Mouse (Mus musculus): ENCODE results near the gene Gbf1. TPM values are rescaled to one million over a fixed set of nuclear protein-coding genes. Genes with fewer than 3 reads are reported as not detected.

Gbf1 gene
- polyA plus RNA-seq, 1 experiment from 2014 or later, result 12.0 TPM

DNA sequence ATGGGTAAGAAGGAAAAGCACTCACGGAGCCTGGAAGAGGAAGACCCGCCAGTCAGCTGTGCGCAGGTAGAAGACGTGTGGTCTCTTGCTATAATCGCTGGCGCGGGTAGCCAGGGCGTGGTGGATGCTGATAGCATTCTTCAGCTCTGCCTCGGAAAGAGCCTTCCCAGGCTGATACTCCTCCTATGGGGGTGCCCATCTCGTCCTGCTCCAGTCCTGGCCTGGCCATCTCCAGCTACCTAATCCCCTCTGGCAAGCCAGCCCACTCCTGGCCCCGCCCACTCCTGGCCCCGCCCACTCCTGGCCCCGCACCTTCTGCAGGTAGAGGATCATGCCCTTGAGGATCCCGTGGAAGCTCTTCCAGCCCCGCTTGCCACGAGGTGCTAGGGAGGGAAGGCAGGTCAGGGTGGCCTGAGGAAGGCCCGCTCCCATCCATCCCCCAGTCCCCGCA is 161.9 kb downstream of the Gbf1 start:
- Histone ChIP-seq H3K36me3 (replicated peaks; ENCODE audit: insufficient read depth, low read length) (peaks cover 14% of the 10 kb centered on the region), H3K9me3 (ENCODE audit: low read length) (no peaks in the 10 kb centered on the region), H3K4me3 (ENCODE audit: low read depth, low read length) (0 out of 2 replicates have a peak overlapping the region, but pooled peaks have one; percentile 9), H3K27ac (ENCODE audit: low read depth) (peak overlapping the region; percentile 74), H3K27me3 (ENCODE audit: insufficient read depth, low read length) (peaks cover 49% of the 10 kb centered on the region), H3K4me1 (ENCODE audit: insufficient read depth) (peaks cover 44% of the 10 kb centered on the region), H3K9ac (replicated peaks) (no peak overlapping the region; the same call in 1 of the 2 replicates), H3K4me2 (ENCODE audit: low read depth, low read length) (peak overlapping the region; percentile 62)
- 22% methylated on average over 18 of the region's 18 CpGs for WGBS (ENCODE audit: insufficient replicate concordance)
- ATAC-seq, result peak; percentile 8; the same call in 1 of the 2 replicates
- DNase-seq, result peak; percentile 66
- no peak for TF ChIP-seq CTCF (IDR thresholded peaks at IDR 0.05; ENCODE audit: low read depth)
- no peak for TF ChIP-seq EP300 (IDR thresholded peaks at IDR 0.05; ENCODE audit: low read depth)

DNA sequence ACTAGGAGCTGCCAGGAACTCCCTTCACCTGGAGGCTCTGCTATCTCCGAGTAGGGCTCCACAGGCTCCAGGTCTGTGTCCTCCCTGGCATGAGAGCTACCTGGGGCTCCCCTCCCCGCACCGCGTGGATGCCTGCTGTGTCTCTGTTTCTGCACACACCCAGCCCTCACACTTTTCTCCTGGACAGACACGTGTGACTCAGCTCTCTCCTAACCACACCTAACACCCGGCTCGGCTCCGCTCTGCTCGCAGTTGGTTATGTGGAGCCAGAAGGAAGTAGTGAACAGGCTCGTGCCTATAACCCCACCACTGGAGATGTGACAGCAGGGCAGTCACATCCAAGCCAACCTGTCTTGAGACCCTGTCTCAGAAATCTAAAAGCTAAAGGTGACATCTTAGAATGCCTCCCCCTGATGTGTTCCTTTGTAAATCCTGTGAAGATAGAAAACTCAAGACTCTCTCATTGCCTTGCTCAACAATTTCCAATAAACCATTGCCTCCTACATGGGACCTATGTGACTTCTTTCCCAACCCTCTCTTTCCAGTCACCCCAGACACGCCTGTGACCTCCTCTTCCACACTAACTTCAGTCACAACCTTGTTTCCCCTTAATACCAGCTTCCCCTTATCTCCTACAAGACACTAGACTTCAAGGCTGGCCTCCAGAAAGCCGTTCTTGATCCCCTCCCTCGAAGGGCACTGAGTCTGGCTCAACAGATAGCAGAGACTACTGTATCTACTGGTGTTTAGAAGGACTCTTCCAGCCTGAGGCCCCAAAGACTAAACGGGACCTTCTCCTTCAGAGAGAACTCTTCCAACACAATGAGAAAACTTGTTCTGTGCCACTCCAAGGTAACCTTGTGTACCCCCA is 162.8 kb downstream of the Gbf1 start:
- WGBS (ENCODE audit: insufficient replicate concordance), result 12% methylated on average over 14 of the region's 14 CpGs
- DNase-seq (peak; percentile 59), ATAC-seq (peak; percentile 87)
- peak overlapping the region; percentile 22 for H3K4me3 ChIP-seq (ENCODE audit: low read depth, low read length)
- peaks cover 42% of the 10 kb centered on the region for H3K4me1 ChIP-seq (ENCODE audit: insufficient read depth)
- H3K27me3 ChIP-seq (ENCODE audit: insufficient read depth, low read length), result peaks cover 58% of the 10 kb centered on the region
- H3K36me3 ChIP-seq (replicated peaks; ENCODE audit: insufficient read depth, low read length), result peaks cover 10% of the 10 kb centered on the region
- TF ChIP-seq EP300 (IDR thresholded peaks at IDR 0.05; ENCODE audit: low read depth), result peak; percentile 83
- no peak for TF ChIP-seq CTCF (IDR thresholded peaks at IDR 0.05; ENCODE audit: low read depth)
- peak overlapping the region; percentile 74 for H3K27ac ChIP-seq (ENCODE audit: low read depth)
- no peaks in the 10 kb centered on the region for H3K9me3 ChIP-seq (ENCODE audit: low read length)
- peak overlapping the region; percentile 16; the same call in 1 of the 2 replicates for H3K9ac ChIP-seq (replicated peaks)
- peak overlapping the region; percentile 62 for H3K4me2 ChIP-seq (ENCODE audit: low read depth, low read length)

DNA sequence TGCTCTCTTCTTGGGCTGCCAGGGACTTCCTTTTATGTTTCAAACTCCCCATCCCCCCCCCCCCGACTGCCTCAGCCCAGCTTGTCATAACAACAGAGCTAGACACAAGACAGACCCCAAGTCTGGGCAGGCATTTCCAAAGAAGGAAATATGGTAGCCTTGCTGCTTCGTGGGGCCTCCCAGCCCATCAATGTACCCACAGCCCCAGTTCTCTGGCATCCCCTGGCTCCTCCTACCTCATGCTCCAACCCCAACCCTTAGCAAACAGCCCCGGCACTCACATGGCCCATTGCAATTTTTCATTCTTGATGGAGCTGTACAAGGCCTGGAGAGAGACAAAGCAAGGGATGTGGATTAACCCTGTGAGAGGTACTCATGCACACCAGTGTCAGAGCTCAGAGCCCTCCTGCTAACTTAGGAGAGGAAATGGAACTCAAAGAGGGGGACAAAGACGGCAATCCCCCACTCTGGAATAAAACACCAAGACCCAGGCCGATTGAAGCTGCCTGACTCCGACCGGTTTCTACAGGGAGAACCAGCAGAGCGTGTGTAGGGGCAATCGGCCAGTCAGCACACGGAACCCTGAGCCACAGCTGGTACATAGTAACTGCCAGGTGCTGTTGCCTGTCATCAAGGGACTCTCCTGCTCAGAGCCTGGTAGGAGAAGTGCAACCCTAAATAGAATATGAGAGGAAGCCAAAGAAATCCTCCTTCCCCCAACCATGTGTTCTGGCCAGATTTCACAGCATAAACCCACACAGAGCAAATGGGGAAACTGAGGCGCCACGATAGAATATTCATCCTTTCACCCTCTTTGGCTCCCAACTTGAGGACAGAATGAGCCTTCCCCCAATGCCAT is 163.7 kb downstream of the Gbf1 start:
- Histone ChIP-seq H3K4me2 (ENCODE audit: low read depth, low read length) (peak overlapping the region; percentile 62), H3K4me1 (ENCODE audit: insufficient read depth) (peaks cover 42% of the 10 kb centered on the region), H3K9ac (replicated peaks) (peak overlapping the region; percentile 18; the same call in 1 of the 2 replicates), H3K36me3 (replicated peaks; ENCODE audit: insufficient read depth, low read length) (peaks cover 5% of the 10 kb centered on the region), H3K27me3 (ENCODE audit: insufficient read depth, low read length) (peaks cover 67% of the 10 kb centered on the region), H3K4me3 (ENCODE audit: low read depth, low read length) (no peak overlapping the region; the same call in 1 of the 2 replicates), H3K9me3 (ENCODE audit: low read length) (no peaks in the 10 kb centered on the region), H3K27ac (ENCODE audit: low read depth) (peak overlapping the region; percentile 74)
- peak; percentile 20 for DNase-seq
- WGBS (ENCODE audit: insufficient replicate concordance), result 47% methylated on average over 12 of the region's 12 CpGs
- peak; percentile 16 for ATAC-seq
- TF ChIP-seq EP300 (IDR thresholded peaks at IDR 0.05; ENCODE audit: low read depth), result no peak
- no peak for TF ChIP-seq CTCF (IDR thresholded peaks at IDR 0.05; ENCODE audit: low read depth)

DNA sequence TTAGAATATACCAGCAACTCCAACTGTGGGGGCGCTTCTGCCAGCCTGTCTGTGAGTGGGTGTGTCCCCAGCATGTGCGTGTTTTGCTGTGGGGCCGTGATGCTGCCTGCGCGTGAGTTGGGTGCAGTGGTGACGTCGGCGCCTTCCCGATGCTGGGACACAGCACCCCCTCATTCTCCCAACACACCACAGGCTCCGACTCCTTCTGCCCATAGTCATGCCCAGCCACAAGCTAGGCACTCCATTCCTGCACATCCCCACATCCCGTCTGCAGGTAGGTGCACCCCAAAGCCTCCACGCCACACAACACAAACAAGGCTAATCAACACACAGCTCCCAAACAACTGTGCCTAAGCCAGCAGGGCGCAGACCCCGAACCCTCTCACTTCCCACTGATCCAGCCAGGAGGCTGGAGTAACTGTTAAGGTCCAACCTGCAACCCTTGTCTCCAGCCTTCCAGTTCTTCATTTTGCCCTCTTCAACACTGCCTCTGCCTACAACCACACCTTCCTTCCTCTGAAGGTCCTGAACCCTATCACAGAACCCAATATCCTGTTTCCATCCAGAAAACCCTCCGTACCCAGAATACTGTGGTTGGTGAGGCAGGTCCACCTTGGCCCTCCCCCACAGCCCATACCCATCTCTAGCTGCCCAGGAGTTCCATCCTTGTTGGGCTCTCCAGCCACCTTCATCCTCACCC is 164.7 kb downstream of the Gbf1 start:
- DNase-seq, result peak; percentile 16
- peak overlapping the region; percentile 57; the same call in 1 of the 2 replicates for H3K4me2 ChIP-seq (ENCODE audit: low read depth, low read length)
- TF ChIP-seq EP300 (IDR thresholded peaks at IDR 0.05; ENCODE audit: low read depth), result no peak
- TF ChIP-seq CTCF (IDR thresholded peaks at IDR 0.05; ENCODE audit: low read depth), result no peak
- no peaks in the 10 kb centered on the region; the same call in 1 of the 2 replicates for H3K36me3 ChIP-seq (replicated peaks; ENCODE audit: insufficient read depth, low read length)
- peaks cover 42% of the 10 kb centered on the region for H3K4me1 ChIP-seq (ENCODE audit: insufficient read depth)
- peak overlapping the region; percentile 35 for H3K4me3 ChIP-seq (ENCODE audit: low read depth, low read length)
- H3K27me3 ChIP-seq (ENCODE audit: insufficient read depth, low read length), result peaks cover 76% of the 10 kb centered on the region
- 25% methylated on average over 15 of the region's 15 CpGs for WGBS (ENCODE audit: insufficient replicate concordance)
- no peak overlapping the region for H3K9ac ChIP-seq (replicated peaks)
- no peaks in the 10 kb centered on the region for H3K9me3 ChIP-seq (ENCODE audit: low read length)
- H3K27ac ChIP-seq (ENCODE audit: low read depth), result no peak overlapping the region
- no peak for ATAC-seq

DNA sequence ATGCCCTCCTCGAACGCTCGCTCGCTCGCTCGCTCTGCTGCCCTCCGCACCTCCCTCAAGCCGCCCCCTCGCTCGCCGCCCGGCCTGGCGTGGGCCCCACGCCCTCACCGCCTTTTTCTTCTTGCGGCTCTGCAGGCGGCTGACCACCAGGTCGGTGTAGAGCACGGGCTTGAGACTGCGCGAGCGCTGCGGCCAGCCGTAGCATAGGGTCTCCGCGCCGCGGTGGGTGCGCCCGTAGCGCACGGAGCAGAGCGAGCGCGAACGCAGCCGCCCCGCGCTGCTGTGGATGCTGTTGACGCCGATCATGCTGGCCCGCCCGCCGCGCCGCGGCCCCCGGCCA is 165.2 kb downstream of the Gbf1 start:
- Histone ChIP-seq H3K27ac (ENCODE audit: low read depth) (no peak overlapping the region), H3K36me3 (replicated peaks; ENCODE audit: insufficient read depth, low read length) (no peaks in the 10 kb centered on the region; the same call in 1 of the 2 replicates), H3K9me3 (ENCODE audit: low read length) (no peaks in the 10 kb centered on the region), H3K4me3 (ENCODE audit: low read depth, low read length) (peak overlapping the region; percentile 35), H3K27me3 (ENCODE audit: insufficient read depth, low read length) (peaks cover 82% of the 10 kb centered on the region), H3K4me1 (ENCODE audit: insufficient read depth) (peaks cover 42% of the 10 kb centered on the region), H3K9ac (replicated peaks) (no peak overlapping the region; the same call in 1 of the 2 replicates), H3K4me2 (ENCODE audit: low read depth, low read length) (peak overlapping the region; percentile 57)
- WGBS (ENCODE audit: insufficient replicate concordance), result 1% methylated on average over 46 of the region's 48 CpGs
- ATAC-seq (no peak), DNase-seq (peak; percentile 16)
- TF ChIP-seq EP300 (IDR thresholded peaks at IDR 0.05; ENCODE audit: low read depth) (no peak), CTCF (IDR thresholded peaks at IDR 0.05; ENCODE audit: low read depth) (no peak)

Data from liver, postnatal 0 days (tissue).